Mouse (Mus musculus): Measurements from ENCODE around the gene Ggcx. TPM values are rescaled to one million over a fixed set of nuclear protein-coding genes. Genes with fewer than 3 reads are reported as not detected.
A peak's percentile ranks its signal among the peaks of the same experiment; 100 is the strongest.

Gene Ggcx
- polyA plus RNA-seq, 1 experiment, result 8.1 TPM

DNA sequence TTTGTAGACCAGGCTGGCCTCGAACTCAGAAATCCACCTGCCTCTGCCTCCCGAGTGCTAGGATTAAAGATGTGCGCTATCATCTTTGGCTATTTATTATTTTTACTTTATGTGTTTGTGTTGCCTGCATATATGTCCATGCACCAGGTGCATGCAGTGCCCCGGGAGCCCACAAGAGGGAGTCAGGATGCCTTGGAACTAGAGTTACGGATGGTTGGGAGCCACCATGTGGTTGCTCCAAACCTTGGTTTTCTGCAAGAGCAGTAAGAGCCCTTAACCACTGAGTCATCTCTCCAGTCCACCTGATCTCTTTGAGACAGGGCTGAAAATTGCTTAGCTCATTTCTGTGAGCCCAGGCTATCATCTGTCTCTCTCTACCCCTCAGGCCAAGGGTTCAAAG lies 7.0 kb upstream of the Ggcx start:
- WGBS, result 1% methylated on average over 5 of the region's 5 CpGs
- peaks cover 5% of the 10 kb centered on the region for H3K4me1 ChIP-seq (ENCODE audit: control insufficient read depth, insufficient read depth, low read length)
- TF ChIP-seq POLR2A (IDR thresholded peaks at IDR 0.05; ENCODE audit: borderline replicate concordance, control insufficient read depth, low read depth, low read length), result no peak
- peak; percentile 97 for TF ChIP-seq CTCF (IDR thresholded peaks at IDR 0.05; ENCODE audit: control insufficient read depth, insufficient read depth, low read length)
- H3K27ac ChIP-seq (ENCODE audit: control insufficient read depth, insufficient read depth, low read depth, low read length, poor library complexity), result no peak overlapping the region
- no peak overlapping the region for H3K4me3 ChIP-seq (replicated peaks; ENCODE audit: control insufficient read depth, low read depth, low read length)

- TF ChIP-seq CTCF (IDR thresholded peaks at IDR 0.05; ENCODE audit: control insufficient read depth, insufficient read depth, low read length), result peak; percentile 43; the same call in 1 of the 2 replicates
- no peak for TF ChIP-seq POLR2A (IDR thresholded peaks at IDR 0.05; ENCODE audit: borderline replicate concordance, control insufficient read depth, low read depth, low read length)
- Histone ChIP-seq H3K4me3 (replicated peaks; ENCODE audit: control insufficient read depth, low read depth, low read length) (no peak overlapping the region), H3K4me1 (ENCODE audit: control insufficient read depth, insufficient read depth, low read length) (peaks cover 7% of the 10 kb centered on the region), H3K27ac (ENCODE audit: control insufficient read depth, insufficient read depth, low read depth, low read length, poor library complexity) (no peak overlapping the region)
- WGBS, result 33% methylated on average over 3 of the region's 3 CpGs
Observed at GRCm38 (mm10) chr6:72409567-72409966, 4.5 kb upstream of the Ggcx start.

DNA sequence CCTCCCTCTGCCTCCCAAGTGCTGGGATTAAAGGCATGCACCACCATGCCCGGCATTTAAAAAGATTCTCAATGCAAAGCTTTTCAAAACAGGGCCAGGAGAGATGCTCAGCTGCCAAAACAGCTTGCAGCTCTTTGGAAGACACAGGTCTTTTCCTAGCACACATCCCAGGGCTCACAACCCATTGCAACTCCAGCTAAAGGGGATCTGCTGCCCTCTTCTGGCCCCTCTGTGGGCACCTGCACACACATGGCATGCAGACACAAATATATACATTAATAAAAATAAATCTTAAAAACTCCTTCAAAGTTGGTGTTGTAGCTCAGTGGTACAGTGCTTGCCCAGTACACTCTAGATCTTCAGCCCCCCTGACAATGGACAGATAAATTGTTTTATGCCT lies 4.1 kb upstream of the Ggcx start:
- peak; percentile 8; the same call in 1 of the 2 replicates for TF ChIP-seq CTCF (IDR thresholded peaks at IDR 0.05; ENCODE audit: control insufficient read depth, insufficient read depth, low read length)
- TF ChIP-seq POLR2A (IDR thresholded peaks at IDR 0.05; ENCODE audit: borderline replicate concordance, control insufficient read depth, low read depth, low read length), result no peak
- Histone ChIP-seq H3K4me1 (ENCODE audit: control insufficient read depth, insufficient read depth, low read length) (peaks cover 7% of the 10 kb centered on the region), H3K27ac (ENCODE audit: control insufficient read depth, insufficient read depth, low read depth, low read length, poor library complexity) (no peak overlapping the region), H3K4me3 (replicated peaks; ENCODE audit: control insufficient read depth, low read depth, low read length) (no peak overlapping the region)
- WGBS, result 34% methylated on average over 1 of the region's 1 CpGs

GRCm38 (mm10) chr6:72410518-72410917 lies 3.6 kb upstream of the Ggcx start:
- 13% methylated on average over 7 of the region's 7 CpGs for WGBS

DNA sequence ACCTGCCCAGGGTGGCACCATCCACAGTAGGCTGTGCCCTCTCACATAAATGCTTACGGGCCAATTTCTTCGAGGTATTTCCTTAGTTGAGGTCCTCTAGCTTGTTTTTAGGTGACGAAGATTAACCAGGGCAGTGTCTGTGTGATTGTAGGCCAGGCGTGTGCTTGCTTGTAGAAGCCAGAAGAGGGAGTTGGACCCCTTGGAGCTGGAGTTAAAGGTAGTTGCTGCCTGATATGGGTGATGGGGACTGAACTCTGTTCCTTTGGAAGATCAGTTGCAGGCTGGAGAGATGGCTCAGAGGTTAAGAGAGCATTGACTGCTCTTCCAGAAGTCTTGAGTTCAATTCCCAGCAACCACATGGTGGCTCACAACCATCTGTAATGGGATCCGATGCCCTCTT lies 1.1 kb downstream of the Ggcx start:
- no peak overlapping the region for H3K27ac ChIP-seq (ENCODE audit: control insufficient read depth, insufficient read depth, low read depth, low read length, poor library complexity)
- H3K4me1 ChIP-seq (ENCODE audit: control insufficient read depth, insufficient read depth, low read length), result peaks cover 7% of the 10 kb centered on the region
- no peak overlapping the region for H3K4me3 ChIP-seq (replicated peaks; ENCODE audit: control insufficient read depth, low read depth, low read length)
- 85% methylated on average over 5 of the region's 5 CpGs for WGBS
- TF ChIP-seq CTCF (IDR thresholded peaks at IDR 0.05; ENCODE audit: control insufficient read depth, insufficient read depth, low read length) (no peak), POLR2A (IDR thresholded peaks at IDR 0.05; ENCODE audit: borderline replicate concordance, control insufficient read depth, low read depth, low read length) (no peak)

More at GRCm38 (mm10) chr6:72410518-72410917, 3.6 kb upstream of the Ggcx start:
- no peak overlapping the region for H3K4me3 ChIP-seq (replicated peaks; ENCODE audit: control insufficient read depth, low read depth, low read length)
- H3K27ac ChIP-seq (ENCODE audit: control insufficient read depth, insufficient read depth, low read depth, low read length, poor library complexity), result no peak overlapping the region
- peaks cover 7% of the 10 kb centered on the region for H3K4me1 ChIP-seq (ENCODE audit: control insufficient read depth, insufficient read depth, low read length)
- no peak for TF ChIP-seq CTCF (IDR thresholded peaks at IDR 0.05; ENCODE audit: control insufficient read depth, insufficient read depth, low read length)
- TF ChIP-seq POLR2A (IDR thresholded peaks at IDR 0.05; ENCODE audit: borderline replicate concordance, control insufficient read depth, low read depth, low read length), result no peak

DNA sequence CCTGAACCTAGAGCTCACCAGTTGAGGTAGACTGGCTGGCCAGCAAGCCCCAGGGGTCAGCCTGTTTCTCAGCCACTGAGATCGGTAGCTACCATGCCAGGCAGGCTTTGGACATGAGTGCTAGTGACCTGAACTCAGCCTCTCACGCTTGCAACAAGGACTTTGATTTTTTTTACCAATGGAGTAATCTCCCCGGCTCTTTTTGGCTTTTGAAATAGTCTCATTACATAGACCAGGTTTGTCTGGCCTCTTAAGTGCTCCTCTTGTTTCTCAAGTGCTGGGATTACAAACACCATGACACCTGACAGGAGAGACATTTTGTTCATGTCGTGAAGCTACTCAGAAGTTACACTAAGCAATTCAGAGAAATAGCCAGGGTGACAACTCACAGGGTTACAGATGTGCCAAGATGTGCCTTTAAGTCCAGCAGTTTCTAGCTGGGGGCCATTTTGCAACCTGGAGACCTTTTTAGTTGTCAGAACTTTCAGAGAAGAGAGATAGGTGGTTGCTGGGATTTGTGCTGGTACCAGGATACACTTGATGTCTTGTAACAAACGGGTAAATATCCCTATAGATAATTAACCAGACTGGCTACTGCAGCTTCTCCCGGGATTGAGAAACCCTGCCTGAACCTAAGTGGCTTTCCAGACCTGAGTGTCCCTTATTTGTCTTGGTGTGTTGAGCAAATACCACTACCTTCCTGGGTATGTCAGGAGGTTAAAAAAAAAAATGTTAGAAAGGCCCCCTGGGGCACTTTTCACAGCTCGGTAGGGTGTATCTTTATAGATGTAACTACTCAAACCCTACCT lies 2.1 kb downstream of the Ggcx start:
- no peak for TF ChIP-seq CTCF (IDR thresholded peaks at IDR 0.05; ENCODE audit: control insufficient read depth, insufficient read depth, low read length)
- no peak for TF ChIP-seq POLR2A (IDR thresholded peaks at IDR 0.05; ENCODE audit: borderline replicate concordance, control insufficient read depth, low read depth, low read length)
- WGBS, result 85% methylated on average over 7 of the region's 7 CpGs
- H3K27ac ChIP-seq (ENCODE audit: control insufficient read depth, insufficient read depth, low read depth, low read length, poor library complexity), result no peak overlapping the region
- H3K4me3 ChIP-seq (replicated peaks; ENCODE audit: control insufficient read depth, low read depth, low read length), result no peak overlapping the region
- peaks cover 2% of the 10 kb centered on the region; the same call in 1 of the 2 replicates for H3K4me1 ChIP-seq (ENCODE audit: control insufficient read depth, insufficient read depth, low read length)

DNA sequence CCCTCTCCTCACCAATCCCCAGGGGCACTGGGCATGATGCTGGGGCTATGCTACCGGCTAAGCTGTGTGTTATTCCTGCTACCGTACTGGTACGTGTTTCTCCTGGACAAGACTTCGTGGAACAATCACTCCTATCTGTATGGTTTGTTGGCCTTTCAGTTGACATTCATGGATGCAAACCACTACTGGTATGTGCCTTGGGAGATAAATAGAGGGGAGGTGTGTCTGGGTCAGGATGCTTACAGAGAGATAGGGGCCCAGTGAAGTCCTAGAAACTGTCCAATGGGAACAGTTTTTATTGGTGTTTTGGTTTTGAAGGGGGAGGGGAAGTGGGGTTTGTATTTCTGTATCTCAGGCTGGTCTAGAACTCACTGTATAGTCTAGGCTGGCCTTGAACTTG lies 4.2 kb downstream of the Ggcx start:
- peaks cover 2% of the 10 kb centered on the region; the same call in 1 of the 2 replicates for H3K4me1 ChIP-seq (ENCODE audit: control insufficient read depth, insufficient read depth, low read length)
- H3K4me3 ChIP-seq (replicated peaks; ENCODE audit: control insufficient read depth, low read depth, low read length), result no peak overlapping the region
- H3K27ac ChIP-seq (ENCODE audit: control insufficient read depth, insufficient read depth, low read depth, low read length, poor library complexity), result no peak overlapping the region
- TF ChIP-seq CTCF (IDR thresholded peaks at IDR 0.05; ENCODE audit: control insufficient read depth, insufficient read depth, low read length) (no peak), POLR2A (IDR thresholded peaks at IDR 0.05; ENCODE audit: borderline replicate concordance, control insufficient read depth, low read depth, low read length) (no peak)
- 60% methylated on average over 4 of the region's 4 CpGs for WGBS

DNA sequence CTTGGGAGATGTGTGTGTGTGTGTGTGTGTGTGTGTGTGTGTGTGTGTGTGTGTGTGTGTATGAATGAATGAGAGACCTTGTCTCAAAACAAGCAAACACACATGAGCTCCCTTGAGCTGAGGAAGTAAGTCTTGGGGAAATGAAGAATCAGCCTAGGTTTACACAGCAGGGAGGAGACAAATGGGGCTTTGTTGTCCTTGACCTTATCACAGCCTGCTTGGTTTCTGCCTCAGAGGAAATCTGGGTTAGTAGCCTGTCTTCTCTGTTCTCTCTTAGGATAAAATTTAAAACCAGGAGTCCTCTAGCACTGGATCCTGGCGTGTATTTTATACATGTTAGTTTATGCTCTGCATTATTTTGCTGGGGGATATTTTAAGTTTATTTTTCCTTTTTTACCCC lies 5.7 kb downstream of the Ggcx start:
- Histone ChIP-seq H3K4me3 (replicated peaks; ENCODE audit: control insufficient read depth, low read depth, low read length) (no peak overlapping the region), H3K4me1 (ENCODE audit: control insufficient read depth, insufficient read depth, low read length) (no peaks in the 10 kb centered on the region), H3K27ac (ENCODE audit: control insufficient read depth, insufficient read depth, low read depth, low read length, poor library complexity) (no peak overlapping the region)
- 81% methylated on average over 1 of the region's 1 CpGs for WGBS
- TF ChIP-seq POLR2A (IDR thresholded peaks at IDR 0.05; ENCODE audit: borderline replicate concordance, control insufficient read depth, low read depth, low read length) (no peak), CTCF (IDR thresholded peaks at IDR 0.05; ENCODE audit: control insufficient read depth, insufficient read depth, low read length) (no peak)

Measured in bone marrow, adult 2 months (tissue).